Mouse (Mus musculus) lung, embryonic 15.5 days (tissue): ENCODE measurements around the gene Trim44. TPM values are rescaled to one million over a fixed set of nuclear protein-coding genes. Genes with fewer than 3 reads are reported as not detected.
A peak's percentile ranks its signal among the peaks of the same experiment; 100 is the strongest.

Experiments used
- ATAC-seq: fragments of 200-750 bp; cut with Nextera tagmentation; 2 replicates; pipeline ENCODE4 v1.8.0; 2017; ENCODE audit warnings: moderate number of reproducible peaks, borderline replicate concordance; ENCODE audit not compliant: low FRiP score, low TSS enrichment; ENCODE audit errors: extremely low read depth
- H3K27ac ChIP-seq: fragments of 300-500 bp; sonication (generic); 2 replicates; pipeline ENCODE4 v1.5.1; 2015; ENCODE audit warnings: moderate library complexity, mild to moderate bottlenecking, inconsistent platforms
- H3K27me3 ChIP-seq: fragments of 300-500 bp; sonication (generic); 2 replicates; pipeline ENCODE4 v1.6.1; 2015; ENCODE audit warnings: inconsistent platforms
- H3K36me3 ChIP-seq: fragments of 300-500 bp; sonication (generic); 2 replicates; pipeline ENCODE4 v1.6.1; 2015; ENCODE audit warnings: inconsistent platforms
- H3K4me1 ChIP-seq: fragments of 300-500 bp; sonication (generic); 2 replicates; pipeline ENCODE4 v1.6.1; 2015; ENCODE audit warnings: inconsistent platforms
- H3K4me2 ChIP-seq: fragments of 300-500 bp; sonication (generic); 2 replicates; pipeline ENCODE4 v1.6.1; 2015; ENCODE audit warnings: inconsistent platforms, mild to moderate bottlenecking, moderate library complexity
- H3K4me3 ChIP-seq: fragments of 300-500 bp; sonication (generic); 2 replicates; pipeline ENCODE4 v1.5.1; 2015; ENCODE audit warnings: mild to moderate bottlenecking, inconsistent platforms
- H3K9ac ChIP-seq: fragments of 300-500 bp; sonication (generic); 2 replicates; pipeline ENCODE4 v1.6.1; 2015; ENCODE audit warnings: inconsistent platforms
- H3K9me3 ChIP-seq: fragments of 300-500 bp; sonication (generic); 2 replicates; pipeline ENCODE4 v1.6.1; 2016; ENCODE audit warnings: inconsistent platforms
- WGBS: fragments of 180-500 bp; shearing (Covaris S2); methylation state at CpG from one replicate; pipeline ENCODE4 v1.1.7; 2015; 5-methylcytosine and 5-hydroxymethylcytosine counted together
- polyA plus RNA-seq: library from polyadenylated mRNA; unstranded; fragments of >200 nt; fragmentation: Nextera tagmentation; extraction: Ambion mirVana; gene quantifications from 2 replicates; pipeline ENCODE4 v1.2.1, GENCODE M21; 2015

The Trim44 gene
- polyA plus RNA-seq, 1 experiment from 2014 or later, result 27.8 TPM

GRCm38 (mm10) chr2:102380581-102380980 is 27.0 kb downstream of the Trim44 start:
- Histone ChIP-seq H3K4me1 (peaks cover 20% of the 10 kb centered on the region), H3K4me2 (no peak overlapping the region), H3K4me3 (no peak overlapping the region), H3K9me3 (no peaks in the 10 kb centered on the region), H3K9ac (no peak overlapping the region), H3K27ac (no peak overlapping the region), H3K27me3 (no peaks in the 10 kb centered on the region), H3K36me3 (peaks cover 5% of the 10 kb centered on the region; the same call in 1 of the 2 replicates)
- WGBS, result 93% methylated on average over 2 of the region's 2 CpGs
- ATAC-seq, result no peak

DNA sequence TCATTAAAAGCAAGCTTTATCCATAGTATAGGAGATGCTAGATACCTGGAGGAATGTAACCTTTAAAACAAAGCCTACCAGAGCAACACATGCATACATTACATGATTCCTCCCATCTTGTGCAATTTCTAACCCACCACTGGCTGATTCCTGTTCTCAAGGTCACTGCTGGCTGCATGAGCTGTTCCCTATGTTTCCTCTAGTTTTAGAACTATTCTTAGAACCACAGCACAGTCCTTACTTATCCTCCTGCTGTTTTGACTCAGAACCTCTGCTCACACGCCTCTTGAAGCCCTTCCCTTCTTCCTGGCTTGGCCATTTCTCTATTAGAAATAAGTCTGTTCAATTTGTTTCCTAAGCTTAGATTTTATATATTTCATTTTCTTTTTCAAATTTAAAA is 28.7 kb downstream of the Trim44 start:
- Histone ChIP-seq H3K36me3 (peaks cover 5% of the 10 kb centered on the region; the same call in 1 of the 2 replicates), H3K27me3 (no peaks in the 10 kb centered on the region), H3K4me3 (no peak overlapping the region), H3K9me3 (no peaks in the 10 kb centered on the region), H3K4me2 (no peak overlapping the region), H3K9ac (no peak overlapping the region), H3K4me1 (peaks cover 11% of the 10 kb centered on the region), H3K27ac (no peak overlapping the region)
- WGBS, result 63% methylated on average over 1 of the region's 1 CpGs
- ATAC-seq, result no peak

- Histone ChIP-seq H3K4me1 (peaks cover 6% of the 10 kb centered on the region), H3K36me3 (peaks cover 5% of the 10 kb centered on the region; the same call in 1 of the 2 replicates), H3K9me3 (no peaks in the 10 kb centered on the region), H3K4me3 (no peak overlapping the region), H3K4me2 (no peak overlapping the region), H3K9ac (no peak overlapping the region), H3K27me3 (no peaks in the 10 kb centered on the region), H3K27ac (no peak overlapping the region)
- 94% methylated on average over 1 of the region's 1 CpGs for WGBS
- ATAC-seq, result no peak
Observed at GRCm38 (mm10) chr2:102378381-102378780, 29.2 kb downstream of the Trim44 start.

DNA sequence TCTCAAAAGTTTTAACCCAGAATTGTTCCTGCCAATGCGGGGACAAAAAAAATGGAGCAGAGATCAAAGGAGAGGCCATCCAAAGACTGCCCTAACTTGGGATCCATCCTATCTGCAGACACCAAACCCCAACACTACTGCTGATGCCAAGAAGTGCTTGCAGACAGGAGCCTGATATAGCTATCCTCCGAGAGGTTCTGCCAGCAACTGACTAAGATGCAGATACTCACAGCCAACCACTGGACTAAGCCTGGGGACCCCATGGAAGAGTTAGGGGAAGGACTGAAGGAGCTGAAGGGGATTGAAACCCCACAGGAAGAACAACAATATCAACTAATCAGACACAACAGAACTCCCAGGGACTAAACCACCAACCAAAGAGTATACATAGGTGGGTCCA is 30.3 kb downstream of the Trim44 start:
- Histone ChIP-seq H3K27me3 (no peaks in the 10 kb centered on the region), H3K9me3 (no peaks in the 10 kb centered on the region), H3K4me1 (peaks cover 3% of the 10 kb centered on the region), H3K27ac (no peak overlapping the region), H3K36me3 (peaks cover 5% of the 10 kb centered on the region; the same call in 1 of the 2 replicates), H3K4me2 (no peak overlapping the region), H3K9ac (no peak overlapping the region), H3K4me3 (no peak overlapping the region)
- no peak for ATAC-seq
- WGBS, result 94% methylated on average over 2 of the region's 2 CpGs

DNA sequence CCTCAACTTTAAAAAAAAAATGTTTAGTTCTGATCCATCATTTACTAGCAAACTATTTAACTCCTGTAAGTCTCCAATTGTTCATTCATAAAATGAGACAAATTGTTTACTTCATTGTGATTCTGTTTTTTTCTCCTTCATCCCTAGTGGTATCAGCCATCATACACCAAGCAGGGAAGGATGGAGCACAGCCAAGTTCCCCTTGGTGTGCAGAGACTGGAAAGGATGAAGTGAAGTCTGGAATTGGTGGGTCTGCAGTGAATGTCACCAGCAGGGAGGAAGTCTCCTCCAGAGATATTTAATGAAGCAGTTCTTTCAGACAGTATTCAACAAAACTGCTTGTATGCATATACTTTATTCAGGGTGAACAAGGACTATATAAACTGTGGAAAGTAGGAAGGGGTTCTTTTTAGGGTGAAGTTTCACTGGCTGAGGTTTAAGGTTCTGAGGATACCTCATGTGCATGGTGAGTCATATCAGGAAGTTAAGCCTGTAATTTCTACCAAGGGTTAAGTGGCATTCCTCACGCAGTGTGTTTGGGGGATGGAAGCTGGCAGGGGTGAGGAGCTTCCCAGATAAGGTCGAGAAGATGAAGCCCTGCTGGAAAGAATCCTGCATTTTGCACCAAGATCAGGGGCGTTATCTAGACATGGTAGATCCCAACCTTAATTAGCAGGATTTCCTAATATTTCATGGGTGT is 34.1 kb downstream of the Trim44 start:
- no peaks in the 10 kb centered on the region for H3K27me3 ChIP-seq
- no peak overlapping the region for H3K4me3 ChIP-seq
- H3K36me3 ChIP-seq, result 0 out of 2 replicates have a peak, but pooled peaks cover 2% of the 10 kb centered on the region
- H3K9me3 ChIP-seq, result no peaks in the 10 kb centered on the region
- no peak overlapping the region for H3K9ac ChIP-seq
- H3K4me1 ChIP-seq, result no peaks in the 10 kb centered on the region
- no peak overlapping the region for H3K4me2 ChIP-seq
- 41% methylated on average over 3 of the region's 3 CpGs for WGBS
- ATAC-seq, result no peak
- H3K27ac ChIP-seq, result no peak overlapping the region

- Histone ChIP-seq H3K9me3 (no peaks in the 10 kb centered on the region), H3K27ac (no peak overlapping the region), H3K9ac (no peak overlapping the region), H3K4me1 (no peaks in the 10 kb centered on the region), H3K4me2 (no peak overlapping the region), H3K36me3 (0 out of 2 replicates have a peak, but pooled peaks cover 2% of the 10 kb centered on the region), H3K4me3 (no peak overlapping the region), H3K27me3 (no peaks in the 10 kb centered on the region)
- ATAC-seq, result no peak
Observed at GRCm38 (mm10) chr2:102372690-102373089, 34.9 kb downstream of the Trim44 start.

- no peaks in the 10 kb centered on the region for H3K4me1 ChIP-seq
- ATAC-seq, result no peak
Observed at GRCm38 (mm10) chr2:102371332-102371731, 36.3 kb downstream of the Trim44 start.

DNA sequence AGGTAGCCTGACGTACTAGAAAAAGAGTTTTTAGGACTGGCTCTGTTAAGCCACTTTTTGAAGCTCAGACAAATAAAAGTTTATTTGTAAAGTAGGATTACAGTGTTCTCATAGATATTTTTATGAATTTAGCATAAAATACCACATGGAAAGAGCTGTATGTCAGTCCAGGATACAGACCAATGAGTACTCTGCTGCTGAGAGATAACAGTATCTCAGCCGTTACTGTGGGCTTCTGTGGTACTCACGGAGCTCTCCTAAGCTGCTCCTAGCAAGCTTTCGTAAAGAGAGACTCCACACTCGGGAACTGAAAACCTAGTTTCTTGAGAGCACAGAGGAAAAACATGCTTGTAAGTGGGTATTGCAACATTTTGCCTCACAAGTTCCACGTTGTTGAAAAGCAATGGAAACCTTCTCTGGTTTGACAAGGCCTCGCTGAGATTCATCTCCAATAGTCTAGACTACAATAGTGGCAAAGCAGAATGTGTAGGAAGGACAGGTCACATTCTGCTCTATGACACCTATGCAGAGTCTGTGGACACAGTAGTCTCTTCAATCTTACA is 41.6 kb downstream of the Trim44 start:
- Histone ChIP-seq H3K4me2 (no peak overlapping the region), H3K4me3 (no peak overlapping the region), H3K9ac (no peak overlapping the region), H3K9me3 (no peaks in the 10 kb centered on the region), H3K27ac (no peak overlapping the region), H3K36me3 (no peaks in the 10 kb centered on the region), H3K4me1 (peaks cover 15% of the 10 kb centered on the region), H3K27me3 (no peaks in the 10 kb centered on the region)
- WGBS, result 81% methylated on average over 7 of the region's 7 CpGs
- ATAC-seq, result no peak

More at GRCm38 (mm10) chr2:102371332-102371731, 36.3 kb downstream of the Trim44 start:
- no peaks in the 10 kb centered on the region for H3K27me3 ChIP-seq
- H3K9ac ChIP-seq, result no peak overlapping the region
- no peak overlapping the region for H3K4me3 ChIP-seq
- H3K36me3 ChIP-seq, result no peaks in the 10 kb centered on the region
- H3K9me3 ChIP-seq, result no peaks in the 10 kb centered on the region
- H3K27ac ChIP-seq, result no peak overlapping the region
- no peak overlapping the region for H3K4me2 ChIP-seq

GRCm38 (mm10) chr2:102364565-102365200 is 42.9 kb downstream of the Trim44 start:
- H3K27me3 ChIP-seq, result no peaks in the 10 kb centered on the region
- WGBS, result 73% methylated on average over 4 of the region's 4 CpGs
- H3K4me2 ChIP-seq, result no peak overlapping the region
- H3K4me1 ChIP-seq, result peaks cover 15% of the 10 kb centered on the region
- H3K9ac ChIP-seq, result no peak overlapping the region
- no peaks in the 10 kb centered on the region for H3K9me3 ChIP-seq
- no peaks in the 10 kb centered on the region for H3K36me3 ChIP-seq
- no peak overlapping the region for H3K4me3 ChIP-seq
- no peak for ATAC-seq
- no peak overlapping the region for H3K27ac ChIP-seq

DNA sequence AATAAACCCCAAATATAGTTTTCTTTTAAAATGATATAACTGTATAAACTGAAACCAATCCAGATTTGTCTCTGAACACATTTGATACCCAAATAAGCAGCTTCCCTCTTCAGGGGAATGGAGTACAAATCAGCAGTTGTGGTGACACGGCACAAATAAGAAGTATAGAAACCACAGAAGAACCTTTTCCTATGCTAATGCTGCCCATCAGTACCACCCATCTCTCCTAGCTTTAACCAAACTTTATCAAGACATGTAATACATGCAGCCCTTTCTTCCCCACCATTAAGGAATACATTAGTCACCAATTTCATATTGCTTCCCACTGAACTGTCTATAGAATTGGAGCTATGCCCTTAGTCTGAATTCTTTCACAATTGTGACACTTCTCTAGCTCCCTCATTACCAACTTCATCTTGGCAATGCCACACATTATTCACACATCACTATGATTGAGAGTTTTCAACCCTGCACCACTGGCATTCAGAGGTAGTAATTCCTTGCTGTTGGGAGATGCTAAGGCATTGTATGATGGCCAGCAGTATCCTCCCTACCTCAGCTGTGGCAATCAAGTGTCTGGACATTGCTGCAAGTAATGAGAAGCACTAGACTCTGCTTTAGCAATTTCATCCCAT is 44.6 kb downstream of the Trim44 start:
- no peaks in the 10 kb centered on the region for H3K27me3 ChIP-seq
- no peak for ATAC-seq
- H3K4me3 ChIP-seq, result no peak overlapping the region
- H3K27ac ChIP-seq, result peak overlapping the region; percentile 67
- peaks cover 15% of the 10 kb centered on the region for H3K4me1 ChIP-seq
- H3K9me3 ChIP-seq, result no peaks in the 10 kb centered on the region
- no peaks in the 10 kb centered on the region for H3K36me3 ChIP-seq
- no peak overlapping the region for H3K9ac ChIP-seq
- no peak overlapping the region for H3K4me2 ChIP-seq
- WGBS, result 70% methylated on average over 1 of the region's 1 CpGs

DNA sequence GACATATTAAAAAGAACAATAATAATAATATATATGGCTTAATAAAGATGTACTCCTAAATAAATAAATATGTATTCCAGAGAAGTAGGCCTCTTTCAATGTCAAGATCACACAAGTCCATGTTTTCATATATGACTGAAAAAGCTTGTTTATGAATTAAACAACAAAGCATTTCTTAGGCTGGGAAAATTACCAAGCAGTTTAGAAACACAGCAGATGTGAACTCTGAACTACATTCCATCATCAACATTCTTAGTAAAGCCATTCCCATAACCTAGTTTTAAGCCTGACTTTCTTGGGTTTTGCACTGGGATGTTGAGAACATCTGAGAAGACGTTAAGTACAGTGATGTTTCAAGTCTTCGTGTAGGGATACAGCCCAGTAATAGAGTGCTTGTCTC is 45.4 kb downstream of the Trim44 start:
- peaks cover 1% of the 10 kb centered on the region for H3K36me3 ChIP-seq
- H3K9me3 ChIP-seq, result no peaks in the 10 kb centered on the region
- H3K4me2 ChIP-seq, result no peak overlapping the region
- peak overlapping the region; percentile 67 for H3K27ac ChIP-seq
- H3K4me1 ChIP-seq, result peaks cover 15% of the 10 kb centered on the region
- no peak overlapping the region for H3K9ac ChIP-seq
- H3K4me3 ChIP-seq, result no peak overlapping the region
- no peak; the same call in 1 of the 2 replicates for ATAC-seq
- H3K27me3 ChIP-seq, result no peaks in the 10 kb centered on the region
- 51% methylated on average over 2 of the region's 2 CpGs for WGBS
